Mouse (Mus musculus) kidney, adult 2 months (tissue): Measurements from ENCODE around the gene Panx3.

Experiments used
- CTCF ChIP-seq: fragments of 200-500 bp; conservative IDR thresholded peaks from 2 replicates; pipeline ENCODE4 v1.5.1; 2011; ENCODE audit warnings: low read depth, mild to moderate bottlenecking, control low read depth, low read length, moderate library complexity, mixed read lengths; ENCODE audit not compliant: insufficient read depth, insufficient read length
- POLR2A ChIP-seq: fragments of 200-500 bp; IDR thresholded peaks from one replicate; pipeline ENCODE4 v1.6.1; 2011; ENCODE audit warnings: low read depth, low read length, control low read depth

DNA sequence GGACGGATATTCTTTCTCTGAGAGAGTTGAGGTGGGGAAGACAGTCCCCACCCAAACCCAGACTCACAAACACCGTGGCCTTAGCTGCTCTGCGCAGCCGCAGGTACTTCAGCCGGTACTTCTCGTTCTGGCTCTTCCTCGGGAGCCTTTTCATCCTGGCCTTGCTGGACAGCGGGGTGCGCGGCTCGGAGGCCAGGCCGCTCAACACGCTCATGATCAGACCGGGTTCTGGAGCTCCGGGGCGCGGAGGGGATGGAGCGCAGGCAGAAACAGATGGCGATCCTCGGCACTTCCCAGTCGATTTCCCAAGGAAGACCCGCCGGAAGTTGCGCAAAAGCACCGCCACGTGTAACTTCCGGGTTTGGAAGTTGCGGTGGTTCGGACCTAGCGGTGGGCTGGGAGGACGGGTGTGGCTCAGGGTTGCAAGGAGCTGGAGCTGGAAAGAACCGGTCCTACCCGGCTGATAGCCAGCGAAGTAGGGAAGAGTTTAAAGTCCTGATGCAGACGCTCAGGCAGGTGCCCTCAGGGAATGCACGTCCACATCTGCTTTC, 12.0 kb downstream of the Panx3 start, which contains the start of gene Tbrg1:
- TF ChIP-seq CTCF: no peak
- TF ChIP-seq POLR2A: peak; percentile 56
